Mouse (Mus musculus): ENCODE results near the gene Gm47959.

DNA sequence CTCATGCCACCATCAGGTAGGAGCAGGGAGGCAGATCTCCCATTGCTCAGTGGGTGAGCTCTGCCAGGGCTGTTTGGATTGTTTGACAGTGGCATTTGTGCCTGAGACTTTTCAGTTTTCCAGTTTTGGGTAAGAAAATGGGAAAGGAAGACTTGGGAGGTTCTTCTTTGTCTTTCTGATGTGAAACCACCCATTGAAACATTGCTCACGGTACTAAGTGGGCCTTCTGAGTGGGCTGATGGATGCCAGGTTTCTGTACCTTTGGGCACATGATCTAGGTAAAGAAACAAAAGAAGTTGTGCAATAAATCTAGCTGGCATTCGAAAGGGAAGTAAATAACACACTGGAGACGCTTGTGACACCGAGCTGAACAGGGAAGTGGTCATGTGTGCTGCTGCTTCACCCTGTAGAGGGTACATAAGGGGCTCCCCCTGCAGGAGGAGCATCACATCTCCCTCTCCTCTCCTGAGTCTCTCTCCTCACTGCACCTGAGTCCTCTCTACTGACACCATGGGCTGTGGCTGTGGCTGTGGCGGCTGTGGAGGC lies 44.6 kb downstream of the Gm47959 start, which contains the start of gene Gm47969:
- TF ChIP-seq CTCF (IDR thresholded peaks at IDR 0.05; ENCODE audit: borderline replicate concordance, insufficient read depth, low read depth, low read length), result no peak
- no peak for TF ChIP-seq POLR2A (IDR thresholded peaks at IDR 0.05; ENCODE audit: borderline replicate concordance, insufficient read depth, low read length)
